Mouse (Mus musculus): ENCODE results near the gene Dmrt1.

Dmrt1 gene

DNA sequence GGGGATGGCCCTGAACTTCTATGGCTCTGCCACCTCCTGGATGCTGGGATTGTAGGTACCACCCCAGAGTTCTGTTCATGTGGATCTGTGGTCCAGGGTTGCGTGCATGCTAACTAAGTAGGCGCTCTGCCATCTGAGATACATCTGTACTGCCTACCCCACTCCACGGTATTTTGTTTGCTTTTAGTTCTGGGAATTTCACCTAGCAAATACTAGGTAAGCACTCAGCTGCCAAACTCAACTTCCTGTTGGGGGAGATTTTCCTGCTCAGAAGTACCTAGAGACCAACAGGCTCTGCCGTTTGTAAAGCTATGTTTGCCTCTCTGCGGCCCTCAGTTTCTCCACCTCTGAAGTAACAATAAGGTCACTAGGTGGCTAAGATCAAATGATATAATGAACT is 129.7 kb downstream of the Dmrt1 start:
- no peak for DNase-seq

DNA sequence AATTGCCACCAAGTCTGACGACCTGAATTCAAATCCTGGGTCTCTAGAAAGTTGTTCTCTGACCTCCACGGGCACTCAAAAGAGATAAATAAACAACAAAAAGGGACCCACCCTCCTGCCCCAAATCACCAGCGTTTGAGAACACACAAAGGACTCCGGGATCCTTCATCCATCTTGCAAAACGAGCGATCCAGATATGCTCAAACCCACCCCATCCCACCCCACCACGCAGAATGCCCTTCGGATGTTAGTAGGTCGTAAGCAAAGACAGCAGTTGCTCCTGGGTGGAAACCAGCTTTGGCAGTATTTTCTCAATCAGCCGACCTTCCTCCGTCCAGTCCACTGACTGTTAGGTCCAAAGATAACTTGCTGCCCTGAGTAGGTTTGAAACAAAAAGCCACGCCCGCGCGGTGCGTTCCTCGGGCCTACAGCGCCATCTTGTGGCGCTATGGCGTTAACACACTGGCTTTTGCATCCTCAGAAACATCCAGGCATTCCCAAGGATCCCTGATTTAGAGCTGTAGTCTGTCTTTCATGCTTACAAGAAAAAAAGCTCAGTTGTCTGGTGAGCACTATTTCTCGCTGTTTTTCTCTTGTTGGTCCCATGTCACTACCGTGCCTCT is 130.3 kb downstream of the Dmrt1 start:
- DNase-seq: peak; percentile 80

DNA sequence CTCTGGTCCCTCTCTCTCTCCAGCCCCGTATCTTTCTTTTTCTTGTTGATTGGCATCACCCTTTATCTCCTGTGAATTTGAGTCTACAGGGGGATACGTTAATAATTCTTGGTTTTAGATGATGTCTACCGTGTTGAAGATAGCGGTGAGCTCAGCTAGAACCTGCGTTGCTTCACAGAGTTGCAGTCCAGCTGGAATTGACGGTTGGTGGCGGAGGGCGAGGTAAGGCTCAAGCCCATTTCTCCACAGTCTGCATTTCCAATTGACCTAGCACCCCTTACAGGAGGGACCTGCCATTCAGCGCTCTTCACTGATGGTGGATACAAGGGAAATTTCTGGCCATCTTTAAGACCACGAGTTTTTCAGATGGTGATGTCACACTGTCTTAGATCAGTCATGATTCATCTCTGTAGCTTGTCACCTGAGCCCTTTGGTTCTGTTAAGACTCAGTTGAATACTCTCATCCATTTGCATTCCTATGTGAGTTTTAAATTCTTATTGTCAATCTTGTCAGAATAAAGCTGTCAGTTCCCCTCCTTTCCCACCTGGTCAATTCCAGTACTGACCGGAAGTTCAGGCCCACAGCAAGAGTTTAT is 133.4 kb downstream of the Dmrt1 start:
- no peak for DNase-seq

DNA sequence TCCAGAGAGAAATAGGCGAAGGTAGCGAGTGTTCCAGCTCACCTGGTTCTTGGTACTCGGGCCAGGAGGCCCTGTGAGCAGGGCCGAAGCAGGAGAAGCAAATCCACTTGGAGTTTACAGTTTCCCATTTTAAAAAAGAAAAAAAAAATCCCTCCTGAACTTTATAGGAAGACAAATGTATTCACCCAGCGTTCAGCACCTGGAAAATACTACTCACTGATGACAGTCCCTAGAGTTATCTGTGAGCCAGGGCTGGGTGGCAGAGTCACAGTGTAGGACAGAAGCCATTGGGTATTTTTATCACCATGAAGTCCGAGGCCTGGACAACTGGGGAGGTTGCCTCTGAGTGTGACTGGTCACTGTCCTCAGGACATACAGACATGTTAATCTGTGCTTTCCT is 136.4 kb downstream of the Dmrt1 start:
- no peak for DNase-seq

DNA sequence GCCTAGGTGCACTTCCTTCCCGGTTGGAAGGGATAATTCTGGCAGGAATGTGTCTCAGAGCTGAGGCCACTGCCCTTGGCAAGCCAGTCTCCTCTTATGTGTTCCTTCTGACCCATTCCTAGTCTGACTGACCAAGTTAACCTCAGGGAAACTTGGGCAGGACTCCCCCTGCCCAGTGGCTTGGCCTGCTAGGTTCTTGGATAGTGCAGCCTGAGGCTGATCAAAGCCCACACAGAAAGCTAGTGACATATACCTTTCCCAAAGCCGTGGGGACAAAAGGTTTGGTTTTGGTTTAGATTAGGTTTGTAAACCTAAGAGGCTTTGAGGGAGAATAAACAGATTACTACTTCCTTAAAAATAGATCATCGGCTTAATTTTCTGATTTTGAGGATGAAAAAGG is 141.7 kb downstream of the Dmrt1 start:
- no peak for DNase-seq

DNA sequence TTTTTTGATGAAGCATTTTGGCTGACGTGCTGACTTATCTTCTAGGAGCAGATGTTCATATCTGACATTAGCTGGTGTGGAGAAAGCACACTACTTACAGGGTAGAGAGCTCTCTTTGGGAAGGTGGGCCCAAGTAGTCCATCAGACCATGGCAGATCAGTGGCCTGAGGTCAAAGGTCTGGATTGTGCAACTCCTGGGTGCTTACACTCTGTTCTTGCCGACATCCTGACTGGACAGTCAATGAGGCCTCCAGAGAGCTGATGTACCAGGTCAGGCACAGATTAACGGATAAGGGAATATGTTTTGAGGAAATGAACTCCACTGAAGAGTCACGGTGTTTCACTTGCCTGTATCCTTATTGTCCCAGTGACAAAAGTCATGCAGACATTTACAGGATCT is 143.3 kb downstream of the Dmrt1 start:
- DNase-seq: no peak

DNA sequence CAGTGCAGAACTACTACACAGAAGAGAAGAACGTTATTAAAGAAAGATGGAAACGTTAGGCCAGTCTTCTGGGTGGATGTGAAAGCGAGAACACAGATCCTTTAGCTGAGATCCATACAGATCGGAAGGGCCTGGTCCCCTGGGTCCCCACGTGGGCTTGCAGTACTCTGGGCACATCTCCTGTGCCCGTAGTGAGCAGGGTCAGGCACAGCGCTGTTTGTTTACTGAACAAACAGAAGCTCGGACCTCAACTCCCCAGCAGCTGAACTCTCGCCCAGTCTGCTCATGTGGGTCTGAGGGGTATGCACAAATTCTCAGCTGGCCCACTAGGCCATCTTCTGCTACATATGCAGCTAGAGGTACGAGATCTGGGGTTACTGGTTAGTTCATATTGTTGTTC is 145.1 kb downstream of the Dmrt1 start:
- DNase-seq: no peak

DNA sequence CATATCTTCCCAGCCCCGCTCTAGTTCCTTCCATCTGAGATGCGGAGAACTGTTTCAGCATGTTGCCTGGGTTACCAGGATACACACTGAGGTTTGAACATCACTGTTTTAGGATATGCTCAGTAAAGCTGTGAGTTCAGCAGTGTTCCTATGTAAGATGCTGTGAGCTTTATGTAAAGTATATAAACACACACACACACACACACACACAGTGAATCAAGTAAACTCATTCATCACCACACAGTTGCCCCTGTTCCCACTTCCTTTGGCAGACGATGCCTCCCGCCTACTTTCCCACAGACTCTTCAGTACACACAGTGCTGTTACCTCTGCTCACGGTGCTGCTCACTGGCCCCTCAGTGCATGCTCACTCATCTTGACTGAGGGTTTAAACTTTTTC is 147.1 kb downstream of the Dmrt1 start:
- no peak for DNase-seq
